Mouse (Mus musculus) liver, postnatal 0 days (tissue): ENCODE results near the gene Tfap2e. TPM values are rescaled to one million over a fixed set of nuclear protein-coding genes. Genes with fewer than 3 reads are reported as not detected.

Experiments used
- ATAC-seq: fragments of 200-750 bp; cut with Nextera tagmentation; 2 replicates; pipeline ENCODE4 v1.8.0; 2017; ENCODE audit warnings: mild to moderate bottlenecking, moderate library complexity
- DNase-seq: peaks from one replicate; pipeline ENCODE4 v3.0.0-alpha.2; 2016
- H3K27ac ChIP-seq: fragments of 300-500 bp; sonication (generic); 2 replicates; pipeline ENCODE4 v1.5.1; 2014; ENCODE audit warnings: antibody characterized with exemption, moderate library complexity, mild to moderate bottlenecking, low read depth
- H3K27me3 ChIP-seq: fragments of 300-500 bp; sonication (generic); 2 replicates; pipeline ENCODE4 v1.6.1; 2014; ENCODE audit warnings: low read length, control low read depth, mixed read lengths; ENCODE audit not compliant: insufficient read depth
- H3K36me3 ChIP-seq: fragments of 300-500 bp; sonication (generic); replicated peaks from 2 replicates; pipeline ENCODE4 v1.6.1; 2014; ENCODE audit warnings: mild to moderate bottlenecking, control low read depth, low read length, moderate library complexity, mixed read lengths; ENCODE audit not compliant: insufficient read depth
- H3K4me1 ChIP-seq: fragments of 300-500 bp; sonication (generic); 2 replicates; pipeline ENCODE4 v1.6.1; 2014; ENCODE audit warnings: antibody characterized with exemption, mild to moderate bottlenecking, control low read depth; ENCODE audit not compliant: insufficient read depth
- H3K4me2 ChIP-seq: fragments of 300-500 bp; sonication (generic); 2 replicates; pipeline ENCODE4 v1.6.1; 2014; ENCODE audit warnings: low read depth, mild to moderate bottlenecking, low read length, moderate library complexity, mixed read lengths
- H3K4me3 ChIP-seq: fragments of 300-500 bp; sonication (generic); 2 replicates; pipeline ENCODE4 v1.5.1; 2014; ENCODE audit warnings: low read depth, low read length
- H3K9ac ChIP-seq: fragments of 300-500 bp; sonication (generic); replicated peaks from 2 replicates; pipeline ENCODE4 v1.6.1; 2014; ENCODE audit warnings: mild to moderate bottlenecking, moderate library complexity
- H3K9me3 ChIP-seq: fragments of 300-500 bp; sonication (generic); 2 replicates; pipeline ENCODE4 v1.6.1; 2016; ENCODE audit warnings: mild to moderate bottlenecking, control low read depth, low read length, mixed read lengths
- CTCF ChIP-seq: sonication (generic); IDR thresholded peaks from 2 replicates; pipeline ENCODE4 v1.5.1; 2016; ENCODE audit warnings: antibody characterized with exemption, low read depth
- EP300 ChIP-seq: IDR thresholded peaks from 2 replicates; pipeline ENCODE4 v1.6.1; 2016; ENCODE audit warnings: antibody characterized with exemption, low read depth, mild to moderate bottlenecking
- WGBS: fragments of 180-500 bp; shearing (Covaris S2); extraction: QIAGEN DNeasy Blood & Tissue Kit; methylation state at CpG from one replicate; pipeline ENCODE4 v1.1.7; 2014; ENCODE audit not compliant: insufficient replicate concordance; 5-methylcytosine and 5-hydroxymethylcytosine counted together
- polyA plus RNA-seq: library from polyadenylated mRNA; unstranded; fragments of >200 nt; fragmentation: Nextera tagmentation; extraction: Ambion mirVana; gene quantifications from 2 replicates; pipeline ENCODE4 v1.2.1, GENCODE M21; 2015

The Tfap2e gene
- polyA plus RNA-seq, 1 experiment from 2014 or later, result not detected

DNA sequence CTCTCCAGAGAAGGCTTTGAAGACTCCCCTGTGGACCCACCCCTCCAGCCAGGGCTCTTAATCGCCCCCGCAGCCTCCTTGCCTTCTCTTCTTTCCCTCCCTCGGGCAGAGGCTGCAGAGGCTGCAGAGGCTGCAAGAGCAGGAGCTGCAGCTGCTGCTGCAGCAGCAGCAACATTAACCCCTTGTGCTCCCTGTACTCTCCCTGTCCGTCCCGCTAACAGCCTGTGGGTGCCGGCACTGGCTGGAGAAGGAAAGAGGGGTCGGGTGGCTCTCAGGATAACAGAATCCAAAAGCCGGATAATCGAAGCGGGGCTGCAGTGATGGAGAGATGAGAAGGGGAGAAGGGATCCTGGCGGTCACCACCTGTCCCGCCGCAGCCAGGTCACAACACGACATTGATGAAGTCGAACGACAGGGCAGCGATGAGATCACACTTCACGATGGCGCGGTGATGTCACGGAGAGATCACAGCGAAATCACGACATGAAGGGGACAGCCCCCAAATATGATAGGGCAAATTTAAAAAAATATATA is 16.6 kb upstream of the Tfap2e start:
- ATAC-seq, result peak; percentile 11
- peak overlapping the region; percentile 70 for H3K4me3 ChIP-seq
- H3K36me3 ChIP-seq, result peaks cover 4% of the 10 kb centered on the region; the same call in 1 of the 2 replicates
- H3K27ac ChIP-seq, result peak overlapping the region; percentile 95
- H3K4me2 ChIP-seq, result peak overlapping the region; percentile 89
- DNase-seq, result no peak
- no peaks in the 10 kb centered on the region for H3K27me3 ChIP-seq
- no peaks in the 10 kb centered on the region for H3K9me3 ChIP-seq
- peak overlapping the region; percentile 96 for H3K9ac ChIP-seq
- WGBS, result 0% methylated on average over 23 of the region's 23 CpGs
- peaks cover 16% of the 10 kb centered on the region for H3K4me1 ChIP-seq
- TF ChIP-seq CTCF, result no peak
- no peak for TF ChIP-seq EP300

DNA sequence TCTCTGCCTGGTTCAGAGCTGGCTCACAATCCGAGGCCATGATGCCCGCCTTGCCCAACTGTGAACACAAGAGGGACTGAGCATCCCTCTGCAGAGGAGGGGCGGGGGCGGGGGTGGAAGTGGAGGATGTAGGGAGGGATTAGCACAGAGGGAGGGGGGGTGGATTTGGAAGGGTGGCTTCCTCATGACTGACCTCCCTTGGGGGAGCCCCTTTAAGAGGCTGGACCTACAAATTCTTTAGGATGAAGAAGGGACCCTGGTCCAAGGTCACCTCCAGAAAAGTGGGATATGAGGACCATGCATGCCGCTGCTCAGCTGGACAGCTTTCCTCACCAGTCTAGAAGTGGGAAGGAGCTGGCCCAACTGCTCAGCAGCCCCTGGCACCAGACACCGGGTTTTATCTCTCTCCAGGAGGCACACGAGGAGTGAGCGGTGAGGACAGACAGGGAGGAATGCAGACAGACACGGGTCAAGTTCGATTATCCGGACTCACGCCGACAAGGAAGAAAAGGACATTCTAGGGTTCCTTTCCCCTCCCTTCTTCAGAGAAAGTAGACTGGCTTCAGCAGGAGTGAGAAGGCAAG is 16.1 kb upstream of the Tfap2e start:
- Histone ChIP-seq H3K9ac (peak overlapping the region; percentile 96), H3K27ac (no peak overlapping the region), H3K27me3 (no peaks in the 10 kb centered on the region), H3K4me2 (peak overlapping the region; percentile 89), H3K9me3 (no peaks in the 10 kb centered on the region), H3K36me3 (peaks cover 6% of the 10 kb centered on the region), H3K4me3 (peak overlapping the region; percentile 70), H3K4me1 (peaks cover 16% of the 10 kb centered on the region)
- no peak for TF ChIP-seq CTCF
- TF ChIP-seq EP300, result no peak
- 19% methylated on average over 12 of the region's 13 CpGs for WGBS
- DNase-seq (no peak), ATAC-seq (no peak)

DNA sequence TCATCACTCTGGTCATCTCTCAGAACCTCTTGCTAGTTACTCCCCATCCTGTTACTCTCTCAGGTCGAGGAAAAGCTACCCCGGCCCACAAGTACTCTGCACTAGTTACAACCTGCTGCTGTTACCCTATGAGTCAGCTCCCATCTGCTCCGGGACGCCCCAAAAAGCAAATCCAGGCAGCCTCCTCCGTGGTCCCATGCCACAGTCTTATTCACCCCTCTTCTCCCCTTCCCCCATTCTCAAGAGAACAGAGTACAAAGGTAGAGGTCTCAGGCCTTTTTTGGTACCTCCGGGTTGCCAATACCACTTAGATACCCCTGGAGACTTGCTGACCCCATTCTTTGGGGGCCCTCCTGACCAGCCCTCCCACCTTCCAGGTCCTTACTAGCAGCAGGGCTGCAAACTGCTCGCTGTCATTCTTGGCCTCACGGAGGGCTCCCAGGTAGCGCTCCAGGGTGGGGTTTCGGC is 15.6 kb upstream of the Tfap2e start:
- 82% methylated on average over 10 of the region's 10 CpGs for WGBS
- H3K4me1 ChIP-seq, result peaks cover 16% of the 10 kb centered on the region
- no peak overlapping the region for H3K27ac ChIP-seq
- ATAC-seq, result no peak
- no peaks in the 10 kb centered on the region for H3K27me3 ChIP-seq
- DNase-seq, result no peak
- H3K9ac ChIP-seq, result no peak overlapping the region
- H3K4me2 ChIP-seq, result no peak overlapping the region
- no peak for TF ChIP-seq EP300
- TF ChIP-seq CTCF, result no peak
- no peak overlapping the region for H3K4me3 ChIP-seq
- H3K9me3 ChIP-seq, result no peaks in the 10 kb centered on the region
- H3K36me3 ChIP-seq, result peaks cover 11% of the 10 kb centered on the region

DNA sequence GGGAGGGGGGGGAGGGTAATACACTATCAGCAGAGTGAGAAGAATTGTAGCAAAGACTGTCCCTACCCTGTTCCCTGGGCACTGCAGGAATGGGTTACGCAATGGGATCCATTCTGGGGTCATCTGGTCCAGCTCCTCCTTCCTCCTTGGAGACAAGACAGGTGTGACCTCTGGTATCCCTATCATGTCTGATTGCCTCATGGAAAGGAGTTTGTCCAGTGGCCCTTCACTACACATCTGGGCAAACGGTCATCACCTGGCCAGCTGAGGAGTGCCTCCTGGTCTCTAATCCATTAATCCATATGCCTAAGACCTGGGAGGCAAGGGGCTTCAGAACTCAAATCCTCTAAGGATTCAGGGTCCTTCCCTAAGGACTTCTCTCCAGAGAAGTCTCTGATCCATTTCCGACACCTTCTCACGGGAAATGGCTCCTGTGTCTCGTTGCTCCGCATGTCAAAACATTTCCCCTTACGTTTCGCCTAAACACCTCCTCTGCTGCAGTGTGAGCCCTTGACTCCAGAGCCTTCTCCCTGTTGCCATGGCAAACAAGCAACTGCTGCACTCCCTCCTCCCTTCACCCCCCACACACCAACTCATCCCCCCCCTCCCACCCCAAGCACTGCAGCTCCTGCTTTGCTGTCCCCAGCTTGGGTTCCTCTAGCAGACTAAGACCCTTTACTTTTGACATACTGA is 15.0 kb upstream of the Tfap2e start:
- WGBS, result 86% methylated on average over 8 of the region's 8 CpGs
- ATAC-seq, result no peak
- TF ChIP-seq EP300 (no peak), CTCF (no peak)
- Histone ChIP-seq H3K9me3 (no peaks in the 10 kb centered on the region), H3K4me1 (peaks cover 16% of the 10 kb centered on the region), H3K36me3 (peaks cover 17% of the 10 kb centered on the region), H3K4me3 (no peak overlapping the region), H3K27ac (no peak overlapping the region), H3K4me2 (no peak overlapping the region), H3K9ac (no peak overlapping the region), H3K27me3 (no peaks in the 10 kb centered on the region)
- DNase-seq, result no peak

DNA sequence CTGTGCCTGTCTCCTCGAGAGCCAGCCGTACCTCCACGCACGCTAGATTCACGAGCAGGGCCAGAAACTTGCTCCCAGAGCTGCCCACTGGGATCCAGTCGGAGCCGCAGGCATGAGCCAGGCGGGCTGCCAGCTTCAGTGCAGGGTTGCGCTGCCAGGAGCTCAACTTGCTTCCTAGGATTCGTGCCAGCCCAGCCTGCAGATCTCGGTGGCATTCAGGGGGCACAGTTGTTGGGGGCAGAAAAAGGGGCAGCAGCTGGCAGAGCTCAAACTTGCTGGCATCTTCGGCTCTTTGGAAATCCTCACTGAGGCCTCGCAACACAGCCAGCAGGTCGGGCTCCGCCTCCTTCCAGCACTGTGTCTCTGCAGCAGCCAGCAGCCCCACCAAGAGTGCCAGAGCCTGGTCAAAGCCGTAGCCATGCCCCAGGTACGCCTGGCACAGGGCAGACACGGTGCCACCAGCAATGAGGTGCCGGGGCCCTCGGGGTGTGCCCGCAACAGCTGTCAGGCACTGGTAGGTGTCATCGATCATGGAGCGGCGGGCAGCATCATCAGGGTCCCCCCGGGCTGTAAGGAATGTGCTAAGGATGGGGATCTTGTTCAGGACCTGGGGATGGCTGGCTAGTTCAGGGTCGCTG is 14.1 kb upstream of the Tfap2e start:
- Histone ChIP-seq H3K4me1 (peaks cover 14% of the 10 kb centered on the region), H3K9me3 (no peaks in the 10 kb centered on the region), H3K4me3 (no peak overlapping the region), H3K4me2 (no peak overlapping the region), H3K36me3 (peaks cover 24% of the 10 kb centered on the region), H3K27me3 (no peaks in the 10 kb centered on the region), H3K9ac (no peak overlapping the region), H3K27ac (no peak overlapping the region)
- TF ChIP-seq EP300, result no peak
- no peak for TF ChIP-seq CTCF
- 88% methylated on average over 26 of the region's 26 CpGs for WGBS
- ATAC-seq, result no peak
- DNase-seq, result no peak

DNA sequence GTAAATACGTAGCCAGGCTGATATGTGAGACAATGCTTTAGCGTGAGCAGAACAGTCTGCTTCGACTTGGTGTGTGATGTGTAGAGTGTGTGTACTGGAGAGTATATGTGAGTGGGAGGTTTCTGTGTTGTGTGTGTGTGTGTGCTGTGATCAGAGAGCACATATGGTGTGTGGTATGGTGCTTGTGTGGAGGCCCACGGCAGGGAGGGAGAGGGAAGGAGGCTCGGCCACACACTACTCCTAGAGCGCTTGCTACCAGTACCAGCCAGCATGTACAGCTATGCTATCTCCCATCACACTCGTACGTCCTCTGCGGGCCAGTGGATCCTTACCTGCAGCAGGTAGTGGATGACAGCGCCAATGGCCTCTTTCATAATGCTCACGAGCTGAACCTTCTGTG is 13.5 kb upstream of the Tfap2e start:
- H3K27me3 ChIP-seq, result no peaks in the 10 kb centered on the region
- no peak overlapping the region for H3K27ac ChIP-seq
- ATAC-seq (no peak), DNase-seq (no peak)
- WGBS, result 87% methylated on average over 11 of the region's 11 CpGs
- no peaks in the 10 kb centered on the region for H3K9me3 ChIP-seq
- H3K4me2 ChIP-seq, result no peak overlapping the region
- TF ChIP-seq EP300 (no peak), CTCF (no peak)
- no peak overlapping the region for H3K4me3 ChIP-seq
- peaks cover 30% of the 10 kb centered on the region for H3K36me3 ChIP-seq
- H3K4me1 ChIP-seq, result peaks cover 14% of the 10 kb centered on the region
- H3K9ac ChIP-seq, result no peak overlapping the region
